Mouse (Mus musculus): Measurements from ENCODE around the gene Lrmda.

DNA sequence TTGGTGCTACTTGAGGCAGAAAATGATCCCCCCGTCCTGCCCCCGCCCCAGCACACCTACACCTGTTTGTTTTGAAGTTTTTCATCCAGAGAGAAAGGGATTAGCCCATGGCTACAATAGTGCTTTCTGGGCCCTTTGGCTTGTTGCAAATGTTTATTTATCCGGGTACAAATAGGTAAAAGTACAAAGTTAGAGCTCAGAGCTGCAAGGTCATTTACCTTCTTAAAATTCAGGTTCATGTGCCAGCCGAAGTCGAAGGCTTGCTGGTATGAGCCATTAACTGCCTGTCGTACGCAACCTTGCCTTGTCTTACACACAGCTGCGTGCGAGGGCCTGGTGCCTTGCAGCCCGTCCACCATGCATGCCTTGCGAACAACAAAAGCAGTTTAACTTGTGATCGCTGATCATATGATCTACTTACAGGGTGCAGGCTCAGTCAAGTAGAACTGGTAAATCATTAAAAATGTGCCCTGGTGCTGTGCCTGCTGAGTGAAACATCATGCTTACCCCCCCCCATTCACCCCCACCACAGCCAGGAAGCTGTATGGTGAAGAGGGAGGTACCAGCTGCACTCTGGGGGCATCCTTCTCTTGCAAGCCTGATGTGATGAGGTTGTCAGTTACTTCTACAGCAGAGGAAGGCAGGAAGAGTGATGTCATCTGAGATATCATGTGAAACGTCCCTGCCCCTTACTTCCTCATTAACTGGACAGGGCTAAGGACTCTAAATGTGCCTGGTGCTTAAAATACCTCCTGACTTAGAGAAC is 781.5 kb downstream of the Lrmda start:
- no peak for TF ChIP-seq CTCF (IDR thresholded peaks at IDR 0.05; ENCODE audit: borderline replicate concordance, extremely low read depth, insufficient read depth, insufficient read length)
- TF ChIP-seq POLR2A (IDR thresholded peaks at IDR 0.05; ENCODE audit: borderline replicate concordance, extremely low read depth, insufficient read depth, insufficient read length, poor library complexity, severe bottlenecking), result no peak
